In genomic region chr6:114797901-114798300, GRCm38 (mm10) we compare ENCODE assay signal across 26 mouse cellular contexts.
DNase-seq lines count a peak whose midpoint lies in the region; ATAC-seq and TF ChIP-seq lines count a peak whose summit lies in the region.
"Had no signal": no experiment of that assay in that cellular context is flagged by ENCODE, and none has a peak within 500 bp of the region (broad histone marks: within the 10 kb centered on the region; RNA-seq: fewer than 3 reads in every experiment).

No protein-coding gene starts in this region.

- H3K36me3 ChIP-seq in heart, postnatal 0 days (replicated peaks; ENCODE audit: control insufficient read depth, insufficient read depth, low read length) = no peaks in the 10 kb centered on the region
- no peaks in the 10 kb centered on the region for H3K36me3 ChIP-seq in heart, adult 2 months (ENCODE audit: control insufficient read depth, insufficient read depth, low read length)
- H3K36me3 ChIP-seq: embryonic facial prominence, embryonic 10.5 days; embryonic facial prominence, embryonic 13.5 days; forebrain, embryonic 12.5 days; forebrain, embryonic 15.5 days had no signal

- intact Hi-C loops in heart, adult 2 months (cut with DNase I) = no loop called here

- TF ChIP-seq EP300 in heart, postnatal 0 days (IDR thresholded peaks at IDR 0.05; ENCODE audit: low read depth) = no peak
- TF ChIP-seq EP300 in heart, adult 2 months (IDR thresholded peaks at IDR 0.05; ENCODE audit: insufficient read depth, low read depth, low read length) = no peak

- H3K27me3 ChIP-seq in heart, postnatal 0 days (ENCODE audit: control insufficient read depth, insufficient read depth, low read length) = 0 out of 2 replicates have a peak, but pooled peaks cover 2% of the 10 kb centered on the region
- H3K27me3 ChIP-seq in heart, adult 2 months (ENCODE audit: control insufficient read depth, insufficient read depth, low read length) = no peaks in the 10 kb centered on the region
- H3K27me3 ChIP-seq: embryonic facial prominence, embryonic 13.5 days; forebrain, embryonic 12.5 days; forebrain, embryonic 15.5 days had no signal

- H3K9ac ChIP-seq in heart, postnatal 0 days (replicated peaks; ENCODE audit: low read depth, low read length) = no peak overlapping the region
- no peak overlapping the region for H3K9ac ChIP-seq in heart, adult 2 months (ENCODE audit: low read depth, low read length)
- H3K9ac ChIP-seq: embryonic facial prominence, embryonic 13.5 days; forebrain, embryonic 12.5 days; forebrain, embryonic 15.5 days; hindbrain, embryonic 14.5 days had no signal

- H3K79me2 ChIP-seq in heart, adult 2 months (replicated peaks; ENCODE audit: control insufficient read depth, insufficient read depth, low read length) = no peaks in the 10 kb centered on the region

- WGBS in heart, postnatal 0 days = 36% methylated on average over 5 of the region's 5 CpGs
- WGBS in heart, adult 2 months = 49% methylated on average over 5 of the region's 5 CpGs

- H3K27ac ChIP-seq in heart, postnatal 0 days (ENCODE audit: low read depth) = no peak overlapping the region
- no peak overlapping the region for H3K27ac ChIP-seq in heart, adult 2 months
- H3K27ac ChIP-seq: embryonic facial prominence, embryonic 10.5 days; embryonic facial prominence, embryonic 13.5 days; forebrain, embryonic 12.5 days; forebrain, embryonic 15.5 days; hindbrain, embryonic 14.5 days; hindbrain, postnatal 0 days had no signal

- TF ChIP-seq CTCF in heart, postnatal 0 days (IDR thresholded peaks at IDR 0.05; ENCODE audit: low read depth) = no peak
- TF ChIP-seq CTCF in heart, adult 2 months (IDR thresholded peaks at IDR 0.05) = no peak

- H3K4me1 ChIP-seq in heart, postnatal 0 days (ENCODE audit: control insufficient read depth, insufficient read depth) = peaks cover 7% of the 10 kb centered on the region
- H3K4me1 ChIP-seq in heart, adult 2 months (ENCODE audit: control insufficient read depth, insufficient read depth, low read length) = no peaks in the 10 kb centered on the region; the same call in 1 of the 2 replicates
- H3K4me1 ChIP-seq: forebrain, embryonic 15.5 days had no signal

- TF ChIP-seq POLR2A in heart, adult 2 months (IDR thresholded peaks at IDR 0.05; ENCODE audit: insufficient read depth, low read depth, low read length) = no peak

- ATAC-seq in heart, postnatal 0 days (ENCODE audit: insufficient read depth, low read depth) = peak; percentile 67; the same call in 1 of the 2 replicates
- ATAC-seq in common myeloid progenitor, adult 5-6 weeks (replicated peaks; ENCODE audit: low read depth, poor library complexity, severe bottlenecking) = peak; percentile 73
- ATAC-seq in megakaryocyte, adult 5-6 weeks (ENCODE audit: poor library complexity, severe bottlenecking) = peak; percentile 15
- ATAC-seq: CD4-positive, CD25-positive, alpha-beta regulatory T cell, adult 4 months; forebrain, embryonic 15.5 days; hindbrain, postnatal 0 days; inflammation-experienced regulatory T-cells, adult 6 months; intestine, embryonic 16.5 days had no signal

- H3K4me3 ChIP-seq in heart, postnatal 0 days (ENCODE audit: low read depth, low read length) = no peak overlapping the region
- no peak overlapping the region for H3K4me3 ChIP-seq in heart, adult 2 months
- H3K4me3 ChIP-seq: embryonic facial prominence, embryonic 10.5 days; embryonic facial prominence, embryonic 13.5 days; erythroblast, embryonic 14.5 days; forebrain, embryonic 12.5 days; forebrain, embryonic 15.5 days had no signal

- H3K4me2 ChIP-seq in heart, postnatal 0 days (ENCODE audit: low read depth, low read length) = no peak overlapping the region
- H3K4me2 ChIP-seq: embryonic facial prominence, embryonic 13.5 days; forebrain, embryonic 12.5 days; forebrain, embryonic 15.5 days; heart, embryonic 11.5 days; hindbrain, embryonic 14.5 days had no signal

- H3K9me3 ChIP-seq in heart, postnatal 0 days (replicated peaks; ENCODE audit: control insufficient read depth, low read length) = no peaks in the 10 kb centered on the region
- H3K9me3 ChIP-seq: embryonic facial prominence, embryonic 10.5 days; embryonic facial prominence, embryonic 13.5 days; forebrain, embryonic 12.5 days; forebrain, embryonic 15.5 days had no signal

- DNase-seq in heart, postnatal 0 days (ENCODE audit: low spot score) = peak; percentile 26
- DNase-seq in heart, adult 2 months = no peak
- no peak for DNase-seq in left cerebral cortex, adult 18-20 months (ENCODE audit: low spot score in 2 of 2)
- DNase-seq in cerebellum, adult 11-12 months = no peak
- DNase-seq in cerebellum, postnatal 14 days = no peak
- DNase-seq: adrenal gland, adult 8-10 months; adrenal gland, postnatal 25 days; cerebellum, adult 11 months; cerebellum, adult 8-10 months; gastrocnemius, postnatal 25 days; heart, postnatal 10 days; heart, postnatal 36 days; kidney, adult 18-20 months had no signal

Comparison
In these comparisons a context has a peak if more than half of its experiments do, and no peak if none do; other contexts are left out.
1. ATAC-seq: peak in every context shown above with its lines; median percentile 73 in common myeloid progenitor, adult 5-6 weeks; 67 in heart, postnatal 0 days; 15 in megakaryocyte, adult 5-6 weeks.